Mouse (Mus musculus): ENCODE results near the gene Tmem208. TPM values are rescaled to one million over a fixed set of nuclear protein-coding genes. Genes with fewer than 3 reads are reported as not detected.
"Not testable (repeated sequence)": the region's sequence is repeated elsewhere in the genome, so short reads cannot be mapped to it uniquely, and the experiment has no call there.

Tmem208 gene
- 10 to 100 TPM; 40.7 to 45.2 TPM for total RNA-seq (2021)

- peak; percentile 93 to 94 for DNase-seq (ENCODE audit: extremely low spot score in 1 of 2, low spot score in 1 of 2)
Measured at GRCm38 (mm10) chr8:105326141-105326672, at the start of gene Tmem208, which contains the start of gene Lrrc29. Gene Tmem208 (plus strand): TSS chr8:105326354. Gene Lrrc29 (minus strand): TSS chr8:105326278.

- peak; percentile 76 to 81 for DNase-seq (ENCODE audit: extremely low spot score in 1 of 2, low spot score in 1 of 2)
Measured at GRCm38 (mm10) chr8:105278911-105279334, 47.2 kb upstream of the Tmem208 start.

- no peak for DNase-seq (ENCODE audit: extremely low spot score in 1 of 2, low spot score in 1 of 2)
Measured at GRCm38 (mm10) chr8:105280567-105280966, 45.6 kb upstream of the Tmem208 start.

- no peak for DNase-seq (ENCODE audit: extremely low spot score in 1 of 2, low spot score in 1 of 2)
Measured at GRCm38 (mm10) chr8:105281821-105282220, 44.3 kb upstream of the Tmem208 start.

GRCm38 (mm10) chr8:105282239-105282638 is 43.9 kb upstream of the Tmem208 start:
- DNase-seq (ENCODE audit: extremely low spot score in 1 of 2, low spot score in 1 of 2): no peak

GRCm38 (mm10) chr8:105283074-105283473 is 43.1 kb upstream of the Tmem208 start:
- DNase-seq (ENCODE audit: extremely low spot score in 1 of 2, low spot score in 1 of 2): peak in 1 of 2 experiments; percentile 56

- DNase-seq (ENCODE audit: extremely low spot score in 1 of 2, low spot score in 1 of 2): no peak
Measured at GRCm38 (mm10) chr8:105285514-105285913, 40.6 kb upstream of the Tmem208 start.

GRCm38 (mm10) chr8:105286907-105287306 is 39.2 kb upstream of the Tmem208 start:
- no peak for DNase-seq (ENCODE audit: extremely low spot score in 1 of 2, low spot score in 1 of 2)

- no peak for DNase-seq (ENCODE audit: extremely low spot score in 1 of 2, low spot score in 1 of 2)
Measured at GRCm38 (mm10) chr8:105288231-105288630, 37.9 kb upstream of the Tmem208 start.

GRCm38 (mm10) chr8:105288958-105289732 is 37.0 kb upstream of the Tmem208 start:
- peak; percentile 88 to 91 for DNase-seq (ENCODE audit: extremely low spot score in 1 of 2, low spot score in 1 of 2)

GRCm38 (mm10) chr8:105289805-105290460 is 36.2 kb upstream of the Tmem208 start, which contains the start of gene 4931428F04Rik:
Gene 4931428F04Rik (minus strand): TSS chr8:105289864.
- DNase-seq (ENCODE audit: extremely low spot score in 1 of 2, low spot score in 1 of 2): peak in 1 of 2 experiments; percentile 34

- peak in 1 of 2 experiments; percentile 93 for DNase-seq (ENCODE audit: extremely low spot score in 1 of 2, low spot score in 1 of 2)
Measured at GRCm38 (mm10) chr8:105290554-105291314, 35.4 kb upstream of the Tmem208 start.

- not testable (repeated sequence) for DNase-seq (ENCODE audit: extremely low spot score in 1 of 2, low spot score in 1 of 2)
Measured at GRCm38 (mm10) chr8:105291364-105291763, 34.8 kb upstream of the Tmem208 start.

- not testable (repeated sequence) for DNase-seq (ENCODE audit: extremely low spot score in 1 of 2, low spot score in 1 of 2)
Measured at GRCm38 (mm10) chr8:105291802-105292201, 34.4 kb upstream of the Tmem208 start.

GRCm38 (mm10) chr8:105292471-105292870 is 33.7 kb upstream of the Tmem208 start:
- DNase-seq (ENCODE audit: extremely low spot score in 1 of 2, low spot score in 1 of 2): no peak

- no peak for DNase-seq (ENCODE audit: extremely low spot score in 1 of 2, low spot score in 1 of 2)
Measured at GRCm38 (mm10) chr8:105293405-105293804, 32.7 kb upstream of the Tmem208 start.

- no peak for DNase-seq (ENCODE audit: extremely low spot score in 1 of 2, low spot score in 1 of 2)
Measured at GRCm38 (mm10) chr8:105294776-105295175, 31.4 kb upstream of the Tmem208 start.

GRCm38 (mm10) chr8:105295256-105295655 is 30.9 kb upstream of the Tmem208 start:
- DNase-seq (ENCODE audit: extremely low spot score in 1 of 2, low spot score in 1 of 2): no peak

GRCm38 (mm10) chr8:105295895-105296573 is 30.1 kb upstream of the Tmem208 start, which contains the start of gene Exoc3l:
Gene Exoc3l (minus strand): TSS chr8:105296101.
- no peak for DNase-seq (ENCODE audit: extremely low spot score in 1 of 2, low spot score in 1 of 2)

Measured in layer of hippocampus, postnatal 25 days (tissue).